Comparison of ENCODE assay signal across 15 mouse cellular contexts in the genomic region with DNA sequence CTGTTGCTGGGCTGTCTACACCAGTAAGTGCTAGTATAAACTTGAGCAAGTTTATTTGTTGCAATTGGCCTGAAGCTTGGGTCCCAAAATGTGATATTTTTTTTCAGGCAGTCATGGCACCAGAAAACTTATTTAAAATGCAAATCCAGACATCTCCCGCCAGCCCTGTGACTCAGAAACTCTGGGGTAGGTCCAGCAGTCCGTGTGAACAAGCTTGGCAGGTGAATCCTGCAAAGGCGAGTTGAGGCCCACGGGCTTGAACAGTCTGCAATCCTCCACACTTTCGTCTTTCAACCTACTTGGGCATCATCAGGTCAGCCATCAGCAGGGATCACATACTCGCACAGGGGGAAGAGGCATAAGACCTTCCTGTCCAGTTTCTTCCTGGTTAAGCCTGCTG.
"Had no signal": no experiment of that assay in that cellular context is flagged by ENCODE, and none has a peak within 500 bp of the region (broad histone marks: within the 10 kb centered on the region; RNA-seq: fewer than 3 reads in every experiment).

No protein-coding gene starts in this region.

- H3K27ac ChIP-seq: kidney, embryonic 15.5 days; limb, embryonic 13.5 days; liver, embryonic 15.5 days; neural tube, embryonic 12.5 days; stomach, embryonic 15.5 days had no signal

- ATAC-seq: intestine, embryonic 16.5 days; lung, postnatal 0 days had no signal

- DNase-seq: kidney, adult 2 months; kidney, postnatal 14 days; layer of hippocampus, postnatal 36 days; lung, adult 2 months; lung, postnatal 36 days; midbrain, embryonic 14.5 days; thymus, postnatal 36 days had no signal

- H3K4me1 ChIP-seq: liver, embryonic 15.5 days; stomach, embryonic 15.5 days had no signal

- H3K9me3 ChIP-seq: kidney, embryonic 15.5 days; limb, embryonic 13.5 days; liver, embryonic 15.5 days; stomach, embryonic 15.5 days had no signal

- H3K4me2 ChIP-seq: kidney, embryonic 15.5 days; limb, embryonic 13.5 days; liver, embryonic 11.5 days; liver, embryonic 15.5 days; neural tube, embryonic 12.5 days; stomach, embryonic 15.5 days had no signal

- H3K9ac ChIP-seq: kidney, embryonic 15.5 days; limb, embryonic 13.5 days; liver, embryonic 15.5 days; neural tube, embryonic 12.5 days; stomach, embryonic 15.5 days had no signal

- H3K36me3 ChIP-seq: kidney, embryonic 15.5 days; limb, embryonic 13.5 days; liver, embryonic 15.5 days; neural tube, embryonic 12.5 days; stomach, embryonic 15.5 days had no signal

- H3K4me3 ChIP-seq: kidney, embryonic 15.5 days; limb, embryonic 13.5 days; liver, embryonic 15.5 days; neural tube, embryonic 12.5 days; stomach, embryonic 15.5 days had no signal

- H3K27me3 ChIP-seq: kidney, embryonic 15.5 days; limb, embryonic 13.5 days; liver, embryonic 15.5 days; neural tube, embryonic 12.5 days; stomach, embryonic 15.5 days had no signal
